Mouse (Mus musculus) cerebellum, postnatal 4 days (tissue): ENCODE results near the gene 2810408A11Rik.

Experiments used
- DNase-seq, 2 experiments: peaks; one replicate each; pipeline ENCODE4 v3.0.0; 2022; ENCODE audit warnings: low spot score in 2 of 2, mixed read lengths in 1 of 2

2810408A11Rik gene

DNA sequence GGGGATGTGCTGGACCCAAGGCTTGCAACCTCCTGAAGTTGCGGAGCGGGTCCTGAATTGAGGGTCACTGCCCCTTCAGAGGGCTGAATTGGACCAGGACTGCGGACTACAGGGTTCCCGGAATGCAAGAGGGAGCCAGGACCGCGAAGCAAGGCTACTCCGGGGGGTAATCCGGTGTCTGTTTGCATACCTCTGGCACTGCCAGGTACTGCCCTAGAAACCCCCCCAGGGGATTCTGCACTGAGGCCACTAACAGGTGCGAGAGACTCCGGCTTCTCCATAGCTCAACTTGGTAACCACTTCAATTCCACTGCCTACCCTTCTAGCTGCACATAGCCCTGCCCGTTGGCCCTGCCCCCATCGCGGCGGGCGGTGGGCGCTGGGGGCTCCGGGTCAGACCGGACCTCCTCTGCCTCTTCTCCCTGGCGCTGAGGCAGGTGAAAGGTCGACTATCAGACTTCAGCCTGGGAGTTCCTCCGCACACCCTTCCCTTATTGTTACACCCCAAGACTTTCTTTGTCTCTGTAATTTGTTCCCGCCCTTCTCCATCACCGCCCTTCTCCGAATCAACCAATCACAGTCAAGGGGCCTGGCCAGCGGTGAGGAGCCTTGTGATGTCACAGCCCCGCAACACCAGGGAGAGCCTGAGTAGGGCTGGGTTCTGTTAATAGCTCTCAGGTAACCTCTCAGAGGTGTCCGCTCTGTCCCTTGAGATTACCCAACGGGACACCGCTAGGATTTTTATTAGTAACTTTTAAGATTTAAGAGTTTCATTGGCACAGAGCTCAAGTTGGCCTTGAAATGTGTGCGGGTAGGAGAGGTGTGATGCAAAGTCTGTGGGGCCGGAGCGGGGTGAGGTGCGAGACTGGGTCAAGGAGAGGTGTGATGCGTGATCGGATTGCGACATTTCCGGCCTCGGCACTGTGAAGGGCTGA, at the start of gene 2810408A11Rik, which contains the start of gene Neurl4:
Gene 2810408A11Rik, minus strand, starts transcription at position 517 of the 935 bp plus-strand sequence.
Gene Neurl4, plus strand, starts transcription at position 602 of the 935 bp plus-strand sequence.
- peak; percentile 47 to 78 for DNase-seq

GRCm38 (mm10) chr11:69948763-69949150, 48.0 kb upstream of the 2810408A11Rik start:
- DNase-seq: peak; percentile 72 to 87

DNA sequence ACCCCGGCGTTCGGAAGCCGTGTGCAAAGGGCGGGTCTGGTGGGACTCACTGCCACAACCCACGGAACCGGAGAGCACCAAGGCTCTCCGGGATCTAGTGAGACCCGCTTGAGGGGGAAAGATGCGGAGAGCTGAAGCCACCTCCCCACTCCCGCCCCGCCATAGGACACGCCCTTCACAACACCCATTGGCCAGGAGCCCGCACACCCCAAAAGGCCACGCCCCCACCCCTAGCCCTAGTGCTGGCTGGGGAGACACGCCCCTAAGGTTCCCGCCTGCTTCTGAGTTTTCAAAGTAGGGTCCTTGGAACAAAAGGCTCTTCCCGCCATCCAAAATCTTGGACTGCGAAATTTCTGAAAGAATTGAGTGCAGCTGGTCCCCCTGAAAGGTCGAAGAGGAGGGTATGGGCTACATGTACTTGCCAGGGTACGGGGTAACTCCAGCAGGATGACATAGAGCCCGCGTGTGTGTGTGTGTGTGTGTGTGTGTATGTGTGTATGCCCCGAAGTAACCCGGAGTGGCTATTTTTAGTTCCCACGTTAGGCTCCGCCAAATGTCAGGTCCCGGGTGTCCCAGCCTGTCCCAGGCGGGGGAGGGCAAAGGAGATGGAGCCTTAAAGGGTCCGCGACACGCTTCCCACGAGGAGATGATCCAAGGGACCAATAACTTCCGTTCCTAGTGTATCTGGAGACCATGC, 47.4 kb upstream of the 2810408A11Rik start, which contains the start of gene Slc2a4:
Gene Slc2a4, minus strand, starts transcription at position 123 of the 697 bp plus-strand sequence.
- peak; percentile 66 to 92 for DNase-seq

GRCm38 (mm10) chr11:69947337-69948065, 46.7 kb upstream of the 2810408A11Rik start:
- no peak for DNase-seq

DNA sequence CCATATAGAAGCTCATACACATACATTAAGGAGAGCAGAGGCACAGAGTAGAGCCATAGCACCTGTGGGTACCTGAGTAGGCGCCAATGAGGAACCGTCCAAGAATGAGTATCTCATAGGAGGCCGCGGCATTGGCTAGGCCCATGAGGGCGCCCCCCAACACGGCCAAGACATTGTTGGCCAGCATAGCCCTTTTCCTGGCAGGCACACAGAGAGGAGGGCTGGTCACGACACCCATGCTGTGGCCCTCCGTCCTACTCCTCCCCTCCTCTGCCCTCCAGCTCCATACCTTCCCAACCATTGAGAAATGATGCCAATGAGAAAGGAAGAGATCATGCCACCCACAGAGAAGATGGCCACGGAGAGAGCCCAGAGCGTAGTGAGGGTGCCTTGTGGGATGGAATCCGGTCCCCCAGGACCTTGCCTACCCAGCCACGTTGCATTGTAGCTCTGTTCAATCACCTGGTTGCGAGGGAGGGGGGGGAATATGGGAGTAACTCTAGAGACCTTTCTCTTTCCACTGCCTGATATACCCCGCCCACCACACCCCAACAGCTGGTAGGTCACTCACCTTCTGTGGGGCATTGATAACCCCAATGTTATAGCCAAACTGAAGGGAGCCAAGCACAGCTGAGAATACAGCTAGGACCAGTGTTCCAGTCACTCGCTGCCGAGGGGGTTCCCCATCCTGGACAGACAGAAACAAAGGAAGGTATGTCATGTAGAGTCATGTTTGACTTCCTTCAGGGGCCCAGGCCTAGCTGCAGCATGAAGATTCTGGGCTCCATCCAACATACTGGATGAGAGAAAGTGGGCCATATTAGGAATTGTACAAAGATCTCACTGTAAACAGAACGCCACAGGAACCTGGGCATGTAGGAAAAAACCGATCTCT, 45.5 kb upstream of the 2810408A11Rik start:
- no peak for DNase-seq

- DNase-seq: no peak
Measured at GRCm38 (mm10) chr11:69945216-69945615, 44.4 kb upstream of the 2810408A11Rik start.

DNA sequence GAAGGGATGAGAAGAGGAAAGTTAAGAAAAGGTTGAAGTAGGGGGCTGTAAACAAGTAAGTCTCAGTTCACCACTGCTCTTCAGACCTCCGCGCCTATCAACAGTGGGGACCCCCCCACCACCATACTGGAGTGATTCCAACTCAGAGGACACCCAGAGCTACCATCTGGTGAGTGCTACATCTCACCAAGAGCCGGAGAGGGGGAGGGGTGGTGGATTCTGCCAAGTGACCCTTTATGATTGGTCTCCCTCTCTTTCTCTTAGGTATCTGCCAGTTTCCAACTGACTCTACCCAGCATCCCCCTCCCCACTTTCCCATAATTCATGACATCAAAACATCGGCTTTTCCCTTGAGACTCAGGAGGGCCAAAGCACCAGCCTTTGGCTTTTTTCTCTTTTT, 40.2 kb upstream of the 2810408A11Rik start:
- DNase-seq: peak in 1 of 2 experiments; percentile 66

DNA sequence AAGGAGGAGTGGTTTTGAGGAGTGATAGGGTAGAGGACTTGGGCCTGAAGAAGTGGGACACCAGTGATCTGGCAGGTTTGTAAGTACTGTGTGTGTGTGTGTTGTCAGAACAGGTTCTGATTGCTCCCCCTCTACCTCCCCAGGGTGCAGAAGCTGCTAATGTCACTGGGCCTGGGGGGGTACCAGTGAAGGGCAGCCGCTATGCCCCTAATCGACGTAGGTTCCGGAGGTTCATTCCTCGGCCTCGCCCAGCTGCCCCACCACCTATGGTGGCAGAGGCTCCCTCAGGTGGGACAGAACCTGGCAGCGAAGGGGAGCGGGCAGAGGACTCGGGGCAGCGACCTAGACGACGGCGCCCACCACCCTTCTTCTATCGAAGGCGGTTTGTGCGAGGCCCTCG, 38.9 kb upstream of the 2810408A11Rik start:
- DNase-seq: no peak

GRCm38 (mm10) chr11:69939181-69939580, 38.4 kb upstream of the 2810408A11Rik start:
- DNase-seq: no peak

DNA sequence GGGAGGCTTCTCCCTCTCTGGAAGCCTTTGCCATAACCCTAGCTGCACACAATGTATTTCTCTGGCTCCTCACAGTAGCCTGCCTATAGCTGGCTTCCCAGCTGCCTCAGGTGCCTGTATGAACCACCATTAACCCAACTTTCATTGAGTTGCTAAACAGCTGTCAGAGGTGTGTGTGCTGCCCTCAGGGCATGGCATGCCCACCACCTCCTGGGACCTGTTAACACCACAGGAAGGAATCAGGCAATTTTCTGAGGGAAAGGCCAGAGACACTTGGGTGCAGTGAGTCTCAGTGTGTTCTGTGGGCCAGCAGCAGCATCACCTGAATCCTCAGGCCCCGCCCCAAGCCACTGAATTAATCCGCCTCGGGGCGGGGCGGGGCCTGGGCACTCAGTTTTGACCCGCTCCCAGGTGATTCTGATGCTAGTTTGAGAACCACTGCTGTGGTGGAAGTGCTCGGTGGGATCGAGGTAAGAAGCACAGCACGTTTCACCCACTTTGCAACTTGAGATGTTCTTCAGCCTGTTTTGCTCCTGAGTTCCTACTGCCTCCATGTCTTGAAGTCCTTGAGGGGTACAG, 37.7 kb upstream of the 2810408A11Rik start:
- no peak for DNase-seq

GRCm38 (mm10) chr11:69937834-69938233, 37.0 kb upstream of the 2810408A11Rik start:
- no peak for DNase-seq

DNA sequence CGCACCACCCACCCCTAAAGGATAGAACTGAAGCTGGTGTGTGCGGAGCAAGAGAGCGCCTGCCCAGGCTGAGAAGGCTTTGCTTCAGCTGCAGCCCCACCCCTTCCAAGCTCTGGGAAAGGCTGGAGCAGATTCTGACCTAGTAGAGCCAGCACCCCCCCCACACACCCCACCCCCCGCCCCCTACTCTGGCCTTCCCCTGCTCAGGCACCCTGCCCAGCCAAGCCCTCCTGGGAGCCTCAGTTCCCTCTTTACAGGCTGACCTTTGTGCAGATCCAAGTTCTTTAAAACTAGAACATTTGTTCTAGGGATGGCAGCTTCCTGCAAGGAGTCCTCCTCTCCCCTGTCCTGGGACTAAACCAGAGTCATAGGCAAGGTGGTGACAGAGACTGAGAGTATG, 36.6 kb upstream of the 2810408A11Rik start:
- DNase-seq: no peak

- no peak for DNase-seq
Measured at GRCm38 (mm10) chr11:69936714-69937347, 36.0 kb upstream of the 2810408A11Rik start.

- peak in 1 of 2 experiments; percentile 35 for DNase-seq
Measured at GRCm38 (mm10) chr11:69936156-69936555, 35.4 kb upstream of the 2810408A11Rik start.

DNA sequence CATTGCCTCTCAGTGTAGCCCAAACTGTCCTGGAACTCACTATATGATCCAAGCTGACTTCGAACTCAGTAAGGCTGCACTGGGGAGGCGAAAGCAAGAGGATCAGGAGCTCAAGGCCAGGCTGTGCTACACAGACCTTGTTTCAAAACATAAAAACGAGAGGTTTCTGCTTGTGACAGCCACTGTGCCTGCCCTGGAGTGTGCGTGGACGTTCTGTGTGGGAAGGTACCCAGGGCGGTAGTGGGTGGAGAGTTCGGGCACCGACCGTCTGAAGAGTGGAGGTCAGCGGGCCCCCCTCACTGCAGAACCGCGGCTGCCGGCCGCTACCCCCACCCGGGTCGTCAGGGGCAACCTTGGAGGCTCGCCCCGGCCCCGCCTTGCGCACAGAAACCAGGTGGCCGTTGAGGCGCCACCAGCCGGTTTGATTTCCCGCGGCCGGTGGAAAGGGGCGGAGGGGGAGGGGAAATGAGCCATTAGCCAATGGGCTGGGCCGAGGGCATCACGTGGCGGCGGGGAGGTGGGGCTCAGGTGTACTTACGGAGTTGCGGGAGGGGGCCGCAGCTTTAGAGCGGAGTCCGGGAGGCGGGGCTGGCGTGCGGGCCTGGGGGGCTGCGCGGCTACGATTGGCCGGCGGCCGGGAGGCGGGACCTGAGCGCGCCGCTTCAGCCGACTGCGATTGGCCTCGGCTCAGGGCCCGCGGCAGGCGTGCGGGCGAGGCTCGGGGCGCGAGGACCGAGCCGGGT, 34.5 kb upstream of the 2810408A11Rik start, which contains the start of gene Ybx2:
Gene Ybx2, plus strand, starts transcription at position 660 of the 743 bp plus-strand sequence.
- DNase-seq: peak; percentile 75 to 90

DNA sequence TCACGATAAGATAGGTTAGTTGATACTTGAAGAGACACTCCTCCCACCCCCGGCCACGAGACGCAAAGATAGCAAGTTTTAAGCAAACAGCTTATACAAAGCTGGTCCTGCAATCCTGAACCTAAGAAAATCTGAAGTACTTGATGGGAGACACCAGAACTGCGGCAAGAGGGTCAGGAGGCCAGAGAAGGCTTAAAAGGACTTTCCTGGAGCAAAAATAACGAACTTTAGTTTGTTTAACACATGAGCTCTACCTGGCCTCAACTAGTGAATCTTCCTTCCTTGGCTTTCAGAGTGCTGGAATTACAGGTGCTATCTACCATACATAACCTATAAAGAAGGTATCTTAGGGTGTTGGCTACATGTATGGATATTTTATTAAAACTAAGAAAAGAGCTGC, 33.9 kb upstream of the 2810408A11Rik start:
- no peak for DNase-seq

- peak; percentile 94 to 95 for DNase-seq
Measured at GRCm38 (mm10) chr11:69934169-69934568, 33.4 kb upstream of the 2810408A11Rik start.

- DNase-seq: no peak
Measured at GRCm38 (mm10) chr11:69933066-69933465, 32.3 kb upstream of the 2810408A11Rik start.

DNA sequence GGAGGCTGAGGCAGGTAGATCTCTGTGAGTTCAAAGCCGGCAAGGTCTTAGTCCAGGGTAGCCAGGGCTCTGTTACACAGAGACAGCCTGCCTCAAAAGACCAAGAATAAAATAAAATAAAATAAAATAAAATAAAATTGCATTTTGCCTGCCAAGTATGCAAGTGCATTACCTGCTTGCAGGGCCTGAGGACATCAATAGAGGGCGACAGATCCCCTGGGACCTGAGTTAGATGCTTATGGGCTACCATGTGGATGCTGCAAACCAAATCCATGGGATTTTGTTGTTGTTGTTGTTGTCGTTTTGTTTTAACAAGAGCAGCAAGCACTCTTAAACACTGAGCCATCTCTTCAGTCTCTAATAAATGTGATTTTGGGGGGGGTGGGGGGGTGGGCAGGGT, 31.5 kb upstream of the 2810408A11Rik start:
- DNase-seq: no peak
